Mouse (Mus musculus): ENCODE measurements around the gene Ckm. TPM values are rescaled to one million over a fixed set of nuclear protein-coding genes. Genes with fewer than 3 reads are reported as not detected.

The Ckm gene
- polyA plus RNA-seq, 1 experiment from 2014 or later = 0.69 TPM

DNA sequence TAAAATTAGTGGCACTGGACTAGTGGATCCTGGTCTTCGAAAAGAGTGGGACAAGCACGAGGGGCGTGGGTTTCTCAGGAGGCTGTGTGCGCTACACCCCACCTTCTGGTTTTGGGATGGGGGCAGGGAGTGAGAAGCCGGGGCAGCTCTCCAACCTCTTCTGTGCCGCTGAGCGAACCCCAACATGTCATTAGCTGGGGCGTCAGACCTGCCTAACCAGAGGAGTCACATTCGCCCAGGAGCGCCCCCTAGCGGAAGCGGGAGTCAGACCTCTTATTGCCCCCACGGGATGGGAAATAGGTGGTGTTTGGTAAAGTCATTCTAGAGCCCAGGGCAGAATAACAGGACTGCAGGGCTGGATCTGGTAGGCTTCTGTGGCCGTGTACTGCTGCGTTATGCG is 42.9 kb upstream of the Ckm start:
- Histone ChIP-seq H3K27ac (ENCODE audit: low read depth, low read length) (no peak overlapping the region), H3K9ac (ENCODE audit: low read depth, low read length) (no peak overlapping the region)
- 13% methylated on average over 16 of the region's 16 CpGs for WGBS

DNA sequence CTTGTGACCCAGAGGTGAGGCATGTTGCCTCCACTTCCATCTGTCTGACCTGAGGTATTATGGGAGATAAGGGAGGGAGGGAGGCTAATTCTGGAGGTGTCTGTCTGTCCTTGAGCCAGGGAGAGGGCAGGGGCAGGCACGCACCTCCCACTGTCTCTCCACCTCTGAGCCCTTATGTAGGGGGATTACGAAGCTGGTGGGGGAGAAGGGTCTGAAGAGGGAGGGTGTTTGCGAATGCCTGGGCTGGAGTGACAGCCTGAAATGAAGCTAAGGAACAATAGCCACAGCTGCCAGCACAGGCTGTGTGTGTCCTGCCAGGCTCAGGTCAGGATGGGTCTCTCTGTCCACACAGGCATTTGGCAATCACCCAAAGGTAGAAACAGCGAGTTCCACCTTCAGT is 42.3 kb upstream of the Ckm start:
- Histone ChIP-seq H3K9ac (ENCODE audit: low read depth, low read length) (no peak overlapping the region), H3K4me1 (ENCODE audit: control insufficient read depth, insufficient read depth, low read length) (0 out of 2 replicates have a peak, but pooled peaks cover 4% of the 10 kb centered on the region), H3K27ac (ENCODE audit: low read depth, low read length) (no peak overlapping the region), H3K9me3 (ENCODE audit: control insufficient read depth, low read length) (no peaks in the 10 kb centered on the region), H3K4me2 (replicated peaks; ENCODE audit: low read depth, low read length) (no peak overlapping the region), H3K36me3 (ENCODE audit: control insufficient read depth, insufficient read depth, low read length) (peaks cover 3% of the 10 kb centered on the region; the same call in 1 of the 2 replicates), H3K27me3 (ENCODE audit: control insufficient read depth, insufficient read depth, low read length) (no peaks in the 10 kb centered on the region), H3K4me3 (ENCODE audit: low read length) (no peak overlapping the region)
- no peak for ATAC-seq (ENCODE audit: low FRiP score, low TSS enrichment)
- WGBS = 59% methylated on average over 4 of the region's 4 CpGs

More for the DNA sequence above, 42.9 kb upstream of the Ckm start:
- peak; percentile 0; the same call in 1 of the 2 replicates for ATAC-seq (ENCODE audit: low FRiP score, low TSS enrichment)
- no peaks in the 10 kb centered on the region for H3K9me3 ChIP-seq (ENCODE audit: control insufficient read depth, low read length)
- H3K4me2 ChIP-seq (replicated peaks; ENCODE audit: low read depth, low read length) = peak overlapping the region; percentile 98
- peaks cover 7% of the 10 kb centered on the region; the same call in 1 of the 2 replicates for H3K36me3 ChIP-seq (ENCODE audit: control insufficient read depth, insufficient read depth, low read length)
- 0 out of 2 replicates have a peak, but pooled peaks cover 4% of the 10 kb centered on the region for H3K4me1 ChIP-seq (ENCODE audit: control insufficient read depth, insufficient read depth, low read length)
- H3K27me3 ChIP-seq (ENCODE audit: control insufficient read depth, insufficient read depth, low read length) = no peaks in the 10 kb centered on the region
- H3K4me3 ChIP-seq (ENCODE audit: low read length) = peak overlapping the region; percentile 82

DNA sequence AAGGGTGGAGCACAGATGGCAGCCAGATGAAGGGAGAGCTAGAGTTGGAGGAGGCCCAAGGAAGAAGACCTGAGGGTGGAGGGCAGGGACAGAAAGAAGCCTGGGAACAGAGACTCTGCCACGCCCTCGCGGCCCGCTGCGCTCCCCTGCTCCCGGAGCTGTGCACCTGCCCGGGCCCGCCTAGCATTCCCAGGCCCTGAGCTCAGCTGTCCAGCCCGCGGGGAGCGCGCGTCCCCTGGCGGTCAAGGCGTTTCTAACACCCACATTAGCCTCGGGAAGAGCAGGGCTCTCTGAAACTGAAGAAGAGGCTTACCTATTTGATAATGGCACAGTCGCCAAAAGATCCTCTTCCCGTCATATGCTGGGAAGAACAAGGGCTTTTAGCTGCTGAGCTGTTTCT is 40.7 kb upstream of the Ckm start:
- Histone ChIP-seq H3K9ac (ENCODE audit: low read depth, low read length) (no peak overlapping the region), H3K4me2 (replicated peaks; ENCODE audit: low read depth, low read length) (no peak overlapping the region), H3K4me1 (ENCODE audit: control insufficient read depth, insufficient read depth, low read length) (0 out of 2 replicates have a peak, but pooled peaks cover 4% of the 10 kb centered on the region), H3K4me3 (ENCODE audit: low read length) (no peak overlapping the region), H3K9me3 (ENCODE audit: control insufficient read depth, low read length) (no peaks in the 10 kb centered on the region), H3K27me3 (ENCODE audit: control insufficient read depth, insufficient read depth, low read length) (peaks cover 3% of the 10 kb centered on the region; the same call in 1 of the 2 replicates), H3K27ac (ENCODE audit: low read depth, low read length) (no peak overlapping the region), H3K36me3 (ENCODE audit: control insufficient read depth, insufficient read depth, low read length) (no peaks in the 10 kb centered on the region)
- ATAC-seq (ENCODE audit: low FRiP score, low TSS enrichment) = peak; percentile 10; the same call in 1 of the 2 replicates
- WGBS = 4% methylated on average over 18 of the region's 18 CpGs

DNA sequence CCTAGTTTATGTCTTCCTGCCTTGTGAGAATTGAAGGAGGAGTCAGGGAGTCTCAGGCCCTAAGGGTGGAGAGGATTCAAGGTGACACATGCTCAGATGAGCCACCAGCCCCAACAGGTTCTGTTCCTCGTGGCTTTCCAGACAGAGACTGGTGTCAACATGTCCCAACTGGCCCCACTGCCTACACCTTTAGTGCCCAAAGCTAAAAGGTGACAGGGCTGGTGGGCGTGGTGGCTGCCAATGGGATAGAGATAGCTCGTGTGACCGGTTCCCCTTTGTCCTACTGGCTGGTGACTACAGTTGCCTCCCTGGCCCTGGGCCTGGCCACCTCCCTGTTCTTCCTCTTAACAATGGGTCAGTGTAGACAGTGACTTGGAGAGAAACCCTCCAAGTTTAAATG is 39.2 kb upstream of the Ckm start:
- Histone ChIP-seq H3K27ac (ENCODE audit: low read depth, low read length) (no peak overlapping the region), H3K36me3 (ENCODE audit: control insufficient read depth, insufficient read depth, low read length) (no peaks in the 10 kb centered on the region)
- WGBS = 79% methylated on average over 4 of the region's 4 CpGs

DNA sequence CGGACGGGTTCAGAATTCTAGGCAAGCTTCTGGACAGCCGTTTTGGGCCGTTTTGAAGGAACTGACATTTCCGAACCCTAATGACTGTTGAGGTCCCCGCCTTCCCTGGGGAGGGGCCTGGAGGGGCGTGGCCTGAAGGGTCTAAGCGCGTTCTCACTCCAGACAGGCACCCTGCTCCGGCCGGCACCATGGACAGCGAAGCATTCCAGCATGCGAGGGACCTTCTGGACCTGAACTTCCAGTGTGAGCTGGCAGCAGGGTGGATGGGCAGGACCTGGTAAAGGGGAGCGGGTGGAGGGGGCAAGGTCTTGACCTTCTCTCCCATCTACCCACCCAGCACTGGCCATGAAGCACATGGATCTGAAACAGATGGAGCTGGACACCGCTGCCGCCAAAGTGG is 36.2 kb upstream of the Ckm start:
- Histone ChIP-seq H3K27ac (ENCODE audit: low read depth, low read length) (no peak overlapping the region), H3K36me3 (ENCODE audit: control insufficient read depth, insufficient read depth, low read length) (no peaks in the 10 kb centered on the region), H3K27me3 (ENCODE audit: control insufficient read depth, insufficient read depth, low read length) (peaks cover 8% of the 10 kb centered on the region), H3K9me3 (ENCODE audit: control insufficient read depth, low read length) (no peaks in the 10 kb centered on the region), H3K4me3 (ENCODE audit: low read length) (no peak overlapping the region), H3K4me2 (replicated peaks; ENCODE audit: low read depth, low read length) (no peak overlapping the region), H3K9ac (ENCODE audit: low read depth, low read length) (no peak overlapping the region), H3K4me1 (ENCODE audit: control insufficient read depth, insufficient read depth, low read length) (peaks cover 3% of the 10 kb centered on the region)
- whole genome bisulfite sequencing = 19% methylated on average over 16 of the region's 16 CpGs
- ATAC-seq (ENCODE audit: low FRiP score, low TSS enrichment) = no peak

More for the DNA sequence above, 39.2 kb upstream of the Ckm start:
- no peak for ATAC-seq (ENCODE audit: low FRiP score, low TSS enrichment)
- H3K4me3 ChIP-seq (ENCODE audit: low read length) = no peak overlapping the region
- no peaks in the 10 kb centered on the region for H3K9me3 ChIP-seq (ENCODE audit: control insufficient read depth, low read length)
- H3K27me3 ChIP-seq (ENCODE audit: control insufficient read depth, insufficient read depth, low read length) = peaks cover 8% of the 10 kb centered on the region
- H3K4me1 ChIP-seq (ENCODE audit: control insufficient read depth, insufficient read depth, low read length) = peaks cover 7% of the 10 kb centered on the region
- H3K4me2 ChIP-seq (replicated peaks; ENCODE audit: low read depth, low read length) = no peak overlapping the region
- H3K9ac ChIP-seq (ENCODE audit: low read depth, low read length) = no peak overlapping the region

DNA sequence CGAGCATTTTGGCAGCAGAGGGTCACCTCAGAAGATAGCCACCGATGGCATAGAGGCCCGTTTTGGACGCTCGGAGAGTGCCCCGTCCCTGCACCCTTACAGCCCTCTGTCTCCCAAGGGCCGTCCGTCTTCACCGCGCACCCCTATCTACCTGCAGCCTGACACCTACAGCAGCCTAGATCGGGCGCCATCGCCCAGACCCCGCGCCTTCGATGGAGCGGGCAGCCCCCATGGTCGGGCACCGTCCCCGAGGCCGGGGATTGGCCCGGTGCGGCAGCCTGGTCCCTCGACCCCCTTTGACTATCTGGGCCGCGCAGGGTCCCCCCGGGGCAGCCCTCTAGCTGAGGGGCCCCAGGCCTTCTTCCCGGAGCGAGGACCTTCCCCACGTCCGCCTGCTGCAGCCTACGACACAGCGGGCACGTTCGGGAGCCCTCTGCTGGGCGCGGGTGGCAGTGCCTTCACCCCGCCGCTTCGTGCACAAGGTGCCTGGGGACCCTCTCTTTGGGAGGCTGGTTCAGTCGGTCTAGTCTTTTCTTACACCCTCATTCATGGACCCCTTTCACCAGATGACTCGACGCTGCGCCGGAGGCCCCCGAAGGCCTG is 34.7 kb upstream of the Ckm start:
- Histone ChIP-seq H3K9ac (ENCODE audit: low read depth, low read length) (peak overlapping the region; percentile 32; the same call in 1 of the 2 replicates), H3K27ac (ENCODE audit: low read depth, low read length) (no peak overlapping the region), H3K9me3 (ENCODE audit: control insufficient read depth, low read length) (no peaks in the 10 kb centered on the region), H3K36me3 (ENCODE audit: control insufficient read depth, insufficient read depth, low read length) (no peaks in the 10 kb centered on the region), H3K4me3 (ENCODE audit: low read length) (peak overlapping the region; percentile 32), H3K4me2 (replicated peaks; ENCODE audit: low read depth, low read length) (peak overlapping the region; percentile 57), H3K4me1 (ENCODE audit: control insufficient read depth, insufficient read depth, low read length) (peaks cover 3% of the 10 kb centered on the region), H3K27me3 (ENCODE audit: control insufficient read depth, insufficient read depth, low read length) (peaks cover 8% of the 10 kb centered on the region)
- WGBS = 11% methylated on average over 46 of the region's 46 CpGs
- peak; percentile 78 for ATAC-seq (ENCODE audit: low FRiP score, low TSS enrichment)

DNA sequence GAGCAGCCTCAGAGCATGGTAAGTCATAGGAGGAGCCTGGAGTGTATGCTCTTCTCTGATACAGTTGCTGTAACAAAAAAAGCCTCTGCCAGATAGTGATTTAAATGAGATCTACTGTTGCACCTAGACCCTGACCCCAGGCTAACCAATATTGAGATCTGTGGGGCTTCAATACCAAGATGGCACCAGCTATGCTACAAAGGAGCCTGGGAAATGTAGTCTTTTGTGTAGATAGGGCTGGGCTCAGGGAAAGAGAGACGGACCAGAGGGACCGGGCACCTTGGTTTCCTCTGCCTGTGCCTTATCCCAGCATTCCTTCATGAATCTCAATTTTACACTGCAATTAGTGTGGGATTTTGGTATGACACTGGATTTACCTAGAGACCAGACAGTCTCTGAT is 31.2 kb upstream of the Ckm start:
- Histone ChIP-seq H3K4me2 (replicated peaks; ENCODE audit: low read depth, low read length) (no peak overlapping the region), H3K36me3 (ENCODE audit: control insufficient read depth, insufficient read depth, low read length) (no peaks in the 10 kb centered on the region), H3K4me1 (ENCODE audit: control insufficient read depth, insufficient read depth, low read length) (peaks cover 3% of the 10 kb centered on the region), H3K9ac (ENCODE audit: low read depth, low read length) (no peak overlapping the region), H3K27ac (ENCODE audit: low read depth, low read length) (no peak overlapping the region), H3K4me3 (ENCODE audit: low read length) (no peak overlapping the region), H3K27me3 (ENCODE audit: control insufficient read depth, insufficient read depth, low read length) (peaks cover 8% of the 10 kb centered on the region), H3K9me3 (ENCODE audit: control insufficient read depth, low read length) (no peaks in the 10 kb centered on the region)
- ATAC-seq (ENCODE audit: low FRiP score, low TSS enrichment) = no peak
- 93% methylated on average over 2 of the region's 2 CpGs for WGBS

DNA sequence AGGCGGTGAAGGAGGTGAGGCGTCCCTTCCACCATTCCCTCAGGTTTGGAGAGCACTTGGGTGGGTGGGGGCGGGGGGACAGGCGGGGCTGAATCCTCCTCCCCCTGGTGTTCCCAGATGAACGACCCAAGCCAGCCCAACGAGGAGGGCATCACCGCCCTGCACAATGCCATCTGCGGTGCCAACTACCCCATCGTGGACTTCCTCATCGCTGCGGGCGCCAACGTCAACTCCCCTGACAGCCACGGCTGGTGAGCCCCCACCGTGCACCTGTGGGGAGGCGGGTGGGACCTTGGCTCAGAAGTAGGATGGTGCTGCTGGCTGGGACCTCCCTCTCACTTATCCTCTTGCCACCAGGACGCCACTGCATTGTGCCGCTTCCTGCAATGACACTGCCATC is 29.2 kb upstream of the Ckm start:
- no peak overlapping the region for H3K4me2 ChIP-seq (replicated peaks; ENCODE audit: low read depth, low read length)
- H3K27ac ChIP-seq (ENCODE audit: low read depth, low read length) = no peak overlapping the region
- no peaks in the 10 kb centered on the region for H3K9me3 ChIP-seq (ENCODE audit: control insufficient read depth, low read length)
- WGBS = 78% methylated on average over 18 of the region's 18 CpGs
- no peaks in the 10 kb centered on the region for H3K36me3 ChIP-seq (ENCODE audit: control insufficient read depth, insufficient read depth, low read length)
- no peak overlapping the region for H3K9ac ChIP-seq (ENCODE audit: low read depth, low read length)
- no peaks in the 10 kb centered on the region for H3K27me3 ChIP-seq (ENCODE audit: control insufficient read depth, insufficient read depth, low read length)
- no peak overlapping the region for H3K4me3 ChIP-seq (ENCODE audit: low read length)
- no peaks in the 10 kb centered on the region for H3K4me1 ChIP-seq (ENCODE audit: control insufficient read depth, insufficient read depth, low read length)
- ATAC-seq (ENCODE audit: low FRiP score, low TSS enrichment) = no peak

DNA sequence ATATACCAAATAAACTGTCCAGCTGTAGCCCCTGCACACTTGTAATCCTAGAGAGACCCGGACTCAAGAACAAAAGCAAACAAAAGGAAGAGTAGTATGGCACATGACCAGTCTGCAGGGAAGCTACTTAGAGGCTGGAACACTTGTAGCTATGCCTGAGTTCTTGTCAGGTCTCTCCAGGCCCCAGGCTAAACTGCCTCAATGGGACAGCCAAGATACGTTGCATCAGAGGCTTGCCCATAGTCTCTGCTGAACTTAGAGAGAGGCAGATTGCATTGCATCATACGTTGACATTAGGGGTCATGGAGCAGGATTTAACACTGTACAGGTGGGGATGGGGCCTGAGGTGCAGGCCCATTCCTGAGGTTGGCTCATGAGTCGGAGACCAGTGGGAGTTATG is 28.6 kb upstream of the Ckm start:
- H3K9me3 ChIP-seq (ENCODE audit: control insufficient read depth, low read length) = no peaks in the 10 kb centered on the region
- no peak overlapping the region for H3K4me2 ChIP-seq (replicated peaks; ENCODE audit: low read depth, low read length)
- WGBS = 85% methylated on average over 4 of the region's 4 CpGs
- no peak overlapping the region for H3K27ac ChIP-seq (ENCODE audit: low read depth, low read length)
- H3K4me3 ChIP-seq (ENCODE audit: low read length) = no peak overlapping the region
- H3K9ac ChIP-seq (ENCODE audit: low read depth, low read length) = no peak overlapping the region
- no peaks in the 10 kb centered on the region for H3K36me3 ChIP-seq (ENCODE audit: control insufficient read depth, insufficient read depth, low read length)
- ATAC-seq (ENCODE audit: low FRiP score, low TSS enrichment) = no peak
- H3K27me3 ChIP-seq (ENCODE audit: control insufficient read depth, insufficient read depth, low read length) = no peaks in the 10 kb centered on the region
- no peaks in the 10 kb centered on the region for H3K4me1 ChIP-seq (ENCODE audit: control insufficient read depth, insufficient read depth, low read length)

Data from kidney, embryonic 14.5 days (tissue).